Mouse (Mus musculus): ENCODE results near the gene Coro6.

Gene Coro6

DNA sequence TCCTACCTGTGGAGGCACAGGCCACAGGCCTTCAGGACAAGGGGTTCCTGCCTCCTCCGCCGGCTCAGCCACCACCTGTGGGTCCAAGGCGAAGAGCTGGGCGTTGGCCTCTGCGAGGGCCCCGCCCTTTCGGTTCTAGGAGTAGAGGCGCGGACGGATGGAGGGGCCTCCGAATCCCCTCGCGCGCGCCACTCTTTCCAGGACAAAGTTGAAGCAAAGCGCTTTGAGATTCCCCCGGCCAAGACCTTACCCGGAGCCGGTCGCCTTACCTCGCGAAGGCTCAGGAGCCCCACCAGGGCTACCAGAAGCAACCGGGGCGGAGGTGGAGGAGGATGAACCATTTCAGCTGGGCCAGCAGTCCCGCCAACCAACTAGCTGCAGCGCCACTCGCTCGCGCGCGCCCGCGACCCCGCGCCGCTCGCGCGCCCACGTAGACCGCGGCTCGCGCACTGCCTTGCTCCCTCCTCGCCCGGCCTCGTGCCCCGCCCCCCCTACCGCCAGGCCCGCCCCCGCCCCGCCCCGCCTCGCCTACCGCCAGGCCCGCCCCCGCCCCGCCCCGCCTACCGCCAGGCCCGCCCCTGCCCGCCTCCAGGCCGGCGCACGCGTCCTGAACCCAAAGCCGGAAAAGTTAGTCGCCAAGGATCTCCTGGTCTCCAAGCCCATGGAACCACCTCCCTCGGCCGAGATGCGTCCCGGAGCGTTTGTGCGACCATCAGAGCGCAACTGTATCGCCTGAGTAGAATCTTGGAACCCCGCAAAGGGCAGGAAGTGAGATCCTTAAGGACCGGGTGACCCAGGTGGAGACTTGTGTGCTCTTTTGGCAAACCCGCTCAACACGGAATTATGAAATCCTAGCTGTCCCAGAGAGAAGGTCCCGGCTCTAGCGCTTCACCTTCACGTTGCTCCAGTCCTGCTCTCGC lies 50.9 kb downstream of the Coro6 start:
- DNase-seq (ENCODE audit: low spot score in 2 of 2) = no peak

DNA sequence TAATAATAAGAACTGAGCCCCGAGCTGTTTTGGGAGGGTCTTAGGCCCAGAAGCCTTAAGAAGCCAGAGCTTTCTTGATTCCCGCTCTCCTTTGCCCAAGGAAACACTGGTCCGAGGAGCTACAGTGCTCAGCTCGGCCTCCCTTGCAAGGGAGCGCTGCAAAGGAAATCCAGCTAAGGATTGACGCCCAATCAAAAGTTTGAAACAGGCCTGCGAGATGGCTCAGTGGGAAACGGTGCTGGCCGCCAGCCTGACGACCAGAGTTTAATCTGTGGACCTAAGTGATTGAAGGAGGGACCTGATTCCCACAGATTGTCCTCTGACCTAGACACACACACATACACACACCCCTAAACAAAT lies 51.6 kb downstream of the Coro6 start:
- no peak for DNase-seq (ENCODE audit: low spot score in 2 of 2)

DNA sequence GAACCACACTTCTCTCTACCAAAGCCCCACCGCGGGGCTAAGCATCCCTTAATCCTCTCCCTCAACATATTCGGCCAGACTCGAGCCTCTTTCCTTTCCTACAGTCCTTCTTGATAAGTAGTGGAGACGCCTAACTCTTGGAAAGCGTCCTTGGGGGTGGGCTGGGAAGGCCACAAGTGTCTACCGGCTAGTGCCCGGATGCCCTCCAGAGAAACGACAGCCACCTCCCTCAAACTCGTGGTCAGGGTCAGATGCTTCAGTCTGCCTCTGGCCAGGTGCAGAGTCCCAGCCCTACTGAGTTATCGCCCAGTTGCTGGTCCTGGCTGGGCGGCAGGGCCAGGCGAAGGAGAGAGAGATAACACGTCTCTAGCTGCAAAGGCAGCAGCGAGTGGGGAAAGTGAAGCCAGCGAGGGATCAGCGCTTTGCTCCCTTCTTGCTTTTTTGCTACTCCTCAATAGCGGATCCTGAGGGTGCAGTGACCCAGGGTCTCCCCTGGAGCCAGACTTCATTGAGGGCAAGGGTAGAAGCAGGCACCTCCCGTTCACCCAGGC lies 52.1 kb downstream of the Coro6 start:
- no peak for DNase-seq (ENCODE audit: low spot score in 2 of 2)

DNA sequence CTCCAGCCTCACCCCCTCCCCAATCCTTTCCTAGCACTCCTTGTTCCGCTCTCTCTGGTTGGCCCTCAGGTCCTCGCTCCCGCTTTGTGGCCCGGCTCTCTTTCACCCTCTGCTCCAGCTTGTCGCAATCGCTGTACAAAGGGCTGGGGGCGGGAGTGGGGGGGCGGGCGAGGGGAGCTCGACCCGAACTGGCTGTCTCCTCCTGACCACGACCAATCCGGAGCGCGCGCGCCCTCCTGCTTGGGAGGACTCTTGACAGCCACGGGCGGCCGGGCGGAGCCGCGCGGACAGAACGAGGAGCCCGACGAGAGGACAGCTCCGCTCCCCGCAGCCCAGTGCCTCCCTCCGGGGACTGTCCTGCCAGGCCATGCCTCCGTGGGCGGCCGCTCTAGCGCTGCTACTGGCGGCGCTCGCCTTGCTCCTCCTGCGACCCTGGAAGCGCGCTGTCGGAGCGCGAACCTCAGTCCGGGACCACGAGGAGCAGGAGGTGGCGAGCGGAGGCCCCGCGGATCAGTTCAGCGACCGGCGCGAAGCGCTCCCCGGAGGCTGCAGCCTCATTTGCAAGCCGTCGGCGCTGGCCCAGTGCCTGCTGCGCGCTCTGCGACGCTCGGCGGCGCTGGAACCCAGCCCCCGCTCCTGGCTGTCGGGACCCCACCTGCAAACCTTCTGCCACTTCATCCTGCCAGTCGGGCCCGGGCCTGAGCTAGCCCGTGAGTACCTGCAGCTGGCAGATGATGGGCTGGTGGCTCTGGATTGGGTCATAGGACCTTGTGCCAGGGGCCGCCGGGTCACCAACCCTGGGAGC lies 52.8 kb downstream of the Coro6 start, which contains the start of gene Abhd15:
Gene Abhd15, plus strand, starts transcription at position 290 of the 805 bp plus-strand sequence.
- no peak for DNase-seq (ENCODE audit: low spot score in 2 of 2)

DNA sequence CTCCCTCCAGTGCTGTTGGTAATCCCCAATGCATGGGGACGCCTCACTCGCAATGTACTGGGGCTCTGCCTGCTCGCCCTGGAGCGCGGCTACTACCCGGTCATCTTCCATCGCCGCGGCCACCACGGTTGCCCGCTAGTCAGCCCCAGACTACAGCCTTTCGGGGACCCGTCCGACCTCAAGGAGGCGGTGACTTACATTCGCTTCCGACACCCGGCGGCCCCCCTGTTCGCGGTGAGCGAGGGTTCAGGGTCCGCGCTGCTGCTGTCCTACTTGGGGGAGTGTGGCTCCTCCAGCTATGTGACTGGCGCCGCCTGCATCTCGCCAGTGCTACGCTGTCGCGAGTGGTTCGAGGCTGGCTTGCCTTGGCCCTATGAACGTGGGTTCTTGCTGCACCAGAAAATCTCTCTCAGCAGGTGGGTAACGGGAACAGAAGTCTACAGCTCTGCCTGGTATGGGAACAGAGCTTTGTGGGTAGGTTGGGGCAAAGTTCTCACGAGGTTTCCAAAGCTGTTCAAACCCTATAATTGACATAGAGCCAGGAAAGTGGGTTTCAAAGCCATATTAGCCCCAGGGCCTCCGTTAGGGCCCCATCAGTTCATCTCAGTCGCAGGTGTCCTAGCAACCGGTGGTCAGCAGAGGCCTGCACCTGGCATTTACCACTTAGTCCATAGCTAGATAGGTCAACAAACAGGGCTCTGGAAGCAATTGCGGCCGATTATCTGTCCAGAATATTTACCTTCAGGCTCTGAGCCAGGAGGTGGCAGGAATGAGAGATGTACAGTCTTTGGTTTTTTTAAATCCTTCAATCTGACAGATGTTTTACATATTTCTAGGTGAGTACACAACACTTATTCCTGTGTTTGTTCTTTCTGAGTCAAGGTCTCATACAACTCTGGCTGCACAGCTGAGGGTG lies 53.7 kb downstream of the Coro6 start, which contains the start of gene Trp53i13:
Gene Trp53i13, minus strand, starts transcription at position 344 of the 916 bp plus-strand sequence.
- DNase-seq (ENCODE audit: low spot score in 2 of 2) = no peak

DNA sequence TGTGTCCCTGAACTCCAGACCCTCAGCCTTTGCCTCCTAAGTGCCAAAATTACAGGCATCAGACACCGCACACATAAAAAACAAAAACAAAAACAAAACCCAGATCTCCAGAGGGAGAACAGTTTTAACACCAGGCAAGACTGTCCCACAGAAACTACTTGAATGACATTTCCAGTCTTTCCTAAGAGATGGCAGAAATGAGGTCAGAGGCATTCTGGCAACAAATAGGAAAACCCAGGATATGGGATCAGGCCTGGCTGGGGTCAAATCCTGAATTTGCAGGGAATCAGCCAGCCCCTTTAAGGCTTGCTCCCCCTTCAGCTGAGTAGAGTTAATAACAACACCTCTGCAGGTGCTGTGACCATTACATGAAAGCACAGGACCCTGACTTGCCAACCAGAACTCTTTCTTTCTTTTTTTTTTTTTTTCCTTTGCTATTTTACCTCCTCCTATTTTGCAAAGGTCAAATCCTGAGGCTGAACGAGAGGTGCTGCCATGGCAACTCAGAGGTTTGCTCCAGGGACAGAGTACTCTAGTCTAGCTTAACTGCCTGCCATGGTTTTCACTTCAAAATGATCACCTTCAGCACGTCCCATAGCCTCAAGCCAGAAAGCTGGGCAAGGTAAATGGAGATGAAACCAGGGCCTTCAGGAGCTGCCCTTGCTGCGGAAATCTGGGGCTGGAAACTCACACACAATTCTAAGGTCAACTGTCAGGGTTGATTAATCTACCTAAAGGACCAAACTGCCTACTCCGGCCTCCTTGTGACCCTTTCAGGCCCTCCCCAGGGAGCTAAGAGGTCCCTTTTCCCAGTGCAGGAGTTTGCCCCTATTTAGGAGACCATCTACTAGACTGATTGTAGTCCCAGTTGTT lies 54.6 kb downstream of the Coro6 start:
- DNase-seq (ENCODE audit: low spot score in 2 of 2) = no peak

DNA sequence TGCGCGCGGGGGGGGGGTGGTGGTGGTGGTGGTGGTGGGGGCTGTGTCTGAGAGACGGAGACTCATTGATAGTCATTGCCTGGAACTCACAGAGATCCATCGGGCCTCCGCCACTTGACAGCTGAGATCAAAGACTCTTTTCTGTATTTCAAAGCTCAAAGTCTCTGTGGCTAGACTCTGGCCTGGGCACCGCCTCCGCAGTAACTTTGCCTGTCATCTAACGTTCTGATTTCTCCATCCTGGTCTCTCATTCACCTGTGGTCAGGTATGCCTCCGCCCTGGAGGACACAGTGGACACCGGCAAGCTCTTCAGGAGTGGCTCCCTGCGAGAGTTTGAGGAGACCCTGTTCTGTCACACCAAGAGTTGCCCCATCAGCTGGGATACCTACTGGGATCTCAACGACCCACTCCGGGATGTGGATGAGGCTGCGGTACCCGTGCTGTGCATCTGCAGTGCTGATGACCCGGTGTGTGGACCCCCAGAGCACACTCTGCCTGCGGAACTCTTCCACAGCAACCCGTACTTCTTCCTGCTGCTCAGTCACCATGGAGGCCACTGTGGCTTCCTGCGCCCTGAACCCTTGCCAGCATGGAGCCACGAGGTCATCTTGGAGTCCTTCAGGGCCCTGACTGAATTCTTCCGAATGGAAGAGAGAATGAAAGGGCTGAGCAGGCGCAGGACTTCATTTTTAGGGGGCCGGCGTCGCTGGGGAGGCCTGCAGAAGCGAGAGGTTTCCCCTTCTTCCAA lies 56.0 kb downstream of the Coro6 start:
- DNase-seq (ENCODE audit: low spot score in 2 of 2) = no peak

DNA sequence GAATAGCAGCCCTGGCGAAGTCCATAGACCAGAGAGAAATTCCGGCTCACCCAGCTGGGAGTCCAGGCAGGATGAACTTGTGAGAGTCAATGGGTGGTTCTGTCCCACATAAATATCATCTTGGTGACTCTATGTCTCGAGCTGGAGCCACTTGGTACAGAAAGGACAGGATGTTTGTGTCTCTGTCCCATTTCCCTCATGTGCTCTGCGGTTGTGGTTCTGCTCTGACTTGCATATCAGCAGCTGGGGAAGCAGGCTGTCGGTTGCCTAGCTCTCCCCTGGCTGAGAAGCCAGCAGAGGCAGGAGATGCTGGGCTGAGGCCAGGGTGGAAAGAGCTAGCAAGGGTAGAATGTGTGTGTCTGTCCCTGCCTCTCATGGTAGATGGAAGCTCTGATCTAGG lies 56.8 kb downstream of the Coro6 start, which contains the start of gene Gm10392:
Gene Gm10392, minus strand, starts transcription at position 156 of the 400 bp plus-strand sequence.
- no peak for DNase-seq (ENCODE audit: low spot score in 2 of 2)
